In the genomic region with DNA sequence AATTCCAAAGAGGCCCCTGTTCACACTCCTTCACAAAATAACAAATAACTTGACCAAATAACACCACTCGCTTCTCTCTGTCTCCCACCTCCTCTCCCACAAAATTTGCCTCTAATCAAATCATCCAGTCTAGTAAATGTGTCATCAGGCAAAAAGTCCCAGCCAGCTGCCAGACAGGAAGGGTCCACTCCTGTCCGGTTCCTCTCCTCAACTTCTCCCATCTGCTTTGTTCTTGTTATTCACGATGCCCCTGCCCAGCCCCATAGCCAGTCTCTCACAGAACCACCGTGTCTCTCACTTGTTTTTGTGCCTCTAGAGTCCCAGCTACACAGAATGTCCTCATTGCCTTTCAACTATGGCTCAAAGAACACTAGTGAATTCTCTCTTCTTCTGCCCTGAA, we compare ENCODE assay signal across 23 mouse cellular contexts. TPM values are rescaled to one million over a fixed set of nuclear protein-coding genes. Genes with fewer than 3 reads are reported as not detected.
A peak's percentile ranks its signal among the peaks of the same experiment; 100 is the strongest.
DNase-seq lines count a peak whose midpoint lies in the region; ATAC-seq and TF ChIP-seq lines count a peak whose summit lies in the region.
"Had no signal": no experiment of that assay in that cellular context is flagged by ENCODE, and none has a peak within 500 bp of the region (broad histone marks: within the 10 kb centered on the region; RNA-seq: fewer than 3 reads in every experiment).

No protein-coding gene starts in this region.

- intact Hi-C loops in heart, postnatal 10 days (cut with DNase I) = no loop called here

- no peaks in the 10 kb centered on the region for H3K36me3 ChIP-seq in heart, embryonic 15.5 days
- H3K36me3 ChIP-seq in heart, embryonic 12.5 days = no peaks in the 10 kb centered on the region
- H3K36me3 ChIP-seq in liver, adult 2 months (ENCODE audit: control insufficient read depth, insufficient read depth, low read length) = no peaks in the 10 kb centered on the region
- H3K36me3 ChIP-seq: forebrain, embryonic 12.5 days; forebrain, embryonic 15.5 days had no signal

- H3K4me3 ChIP-seq in heart, embryonic 15.5 days = no peak overlapping the region
- no peak overlapping the region for H3K4me3 ChIP-seq in heart, embryonic 12.5 days
- no peak overlapping the region for H3K4me3 ChIP-seq in liver, adult 2 months (ENCODE audit: insufficient read depth, low read depth, low read length)
- H3K4me3 ChIP-seq: forebrain, embryonic 12.5 days; forebrain, embryonic 15.5 days had no signal

- H3K4me1 ChIP-seq in heart, embryonic 15.5 days (replicated peaks) = peaks cover 4% of the 10 kb centered on the region; the same call in 1 of the 2 replicates
- H3K4me1 ChIP-seq in heart, embryonic 12.5 days (replicated peaks) = 0 out of 2 replicates have a peak, but pooled peaks cover 3% of the 10 kb centered on the region
- H3K4me1 ChIP-seq in liver, adult 2 months (ENCODE audit: control insufficient read depth, insufficient read depth, low read length) = peaks cover 2% of the 10 kb centered on the region; the same call in 1 of the 2 replicates
- H3K4me1 ChIP-seq: forebrain, embryonic 12.5 days; forebrain, embryonic 15.5 days had no signal

- no peaks in the 10 kb centered on the region for H3K9me3 ChIP-seq in heart, embryonic 15.5 days (replicated peaks)
- H3K9me3 ChIP-seq in heart, embryonic 12.5 days (replicated peaks) = no peaks in the 10 kb centered on the region
- H3K9me3 ChIP-seq: forebrain, embryonic 12.5 days; forebrain, embryonic 15.5 days had no signal

- no peaks in the 10 kb centered on the region for H3K27me3 ChIP-seq in heart, embryonic 15.5 days
- H3K27me3 ChIP-seq in heart, embryonic 12.5 days (replicated peaks) = no peaks in the 10 kb centered on the region
- H3K27me3 ChIP-seq in liver, adult 2 months (ENCODE audit: control insufficient read depth, insufficient read depth, low read length) = no peaks in the 10 kb centered on the region
- H3K27me3 ChIP-seq: forebrain, embryonic 12.5 days; forebrain, embryonic 15.5 days had no signal

- no peak overlapping the region for H3K9ac ChIP-seq in heart, embryonic 15.5 days
- no peak overlapping the region for H3K9ac ChIP-seq in heart, embryonic 12.5 days
- no peak overlapping the region for H3K9ac ChIP-seq in liver, adult 2 months (ENCODE audit: low read depth, low read length)
- H3K9ac ChIP-seq: forebrain, embryonic 12.5 days; forebrain, embryonic 15.5 days; hindbrain, embryonic 14.5 days had no signal

- H3K79me2 ChIP-seq in liver, adult 2 months (ENCODE audit: control insufficient read depth, insufficient read depth, low read length) = no peaks in the 10 kb centered on the region

- no peak overlapping the region for H3K4me2 ChIP-seq in heart, embryonic 15.5 days
- no peak overlapping the region for H3K4me2 ChIP-seq in heart, embryonic 12.5 days
- H3K4me2 ChIP-seq: forebrain, embryonic 12.5 days; forebrain, embryonic 15.5 days; hindbrain, embryonic 14.5 days had no signal

- no peak for TF ChIP-seq CTCF in liver, adult 2 months (IDR thresholded peaks at IDR 0.05; ENCODE audit: low read depth, low read length)

- no peak for TF ChIP-seq POLR2A in liver, adult 2 months (IDR thresholded peaks at IDR 0.05; ENCODE audit: extremely low read depth, insufficient read depth, low read length)

- 64% methylated on average over 4 of the region's 4 CpGs for WGBS in heart, embryonic 15.5 days
- WGBS in heart, embryonic 12.5 days = 61% methylated on average over 4 of the region's 4 CpGs
- WGBS in liver, adult 2 months = 66% methylated on average over 4 of the region's 4 CpGs

- peak; percentile 91 for DNase-seq in heart, adult 11 months
- DNase-seq in heart, postnatal 10 days = no peak
- DNase-seq in liver, adult 2 months (ENCODE audit: extremely low read depth, low read depth, low spot score) = no peak
- no peak for DNase-seq in liver
- DNase-seq: adrenal gland, adult 8-10 months; adrenal gland, postnatal 25 days; cerebellum, adult 18-20 months; cerebellum, adult 9-10 months; cerebellum, postnatal 14 days; gastrocnemius, postnatal 25 days; heart, postnatal 14 days; heart, postnatal 4 days had no signal

- H3K27ac ChIP-seq in heart, embryonic 15.5 days = peak overlapping the region; percentile 42; the same call in 1 of the 2 replicates
- no peak overlapping the region for H3K27ac ChIP-seq in heart, embryonic 12.5 days (ENCODE audit: poor library complexity, severe bottlenecking)
- H3K27ac ChIP-seq in liver, adult 2 months (replicated peaks; ENCODE audit: insufficient read depth, low read depth, low read length) = peak overlapping the region; percentile 71
- H3K27ac ChIP-seq: forebrain, embryonic 12.5 days; forebrain, embryonic 15.5 days; hindbrain, embryonic 14.5 days; hindbrain, postnatal 0 days had no signal

- no peak for ATAC-seq in heart, embryonic 15.5 days (replicated peaks; ENCODE audit: insufficient number of reproducible peaks, insufficient read depth, low FRiP score, low read depth)
- no peak for ATAC-seq in heart, embryonic 12.5 days (ENCODE audit: insufficient number of reproducible peaks, low FRiP score)
- no peak for ATAC-seq in erythroblast, adult 5-6 weeks (replicated peaks; ENCODE audit: low FRiP score, poor library complexity, severe bottlenecking)
- ATAC-seq: activated CD4-positive, CD25-positive, alpha-beta regulatory T cell, adult 4 months; forebrain, embryonic 15.5 days; hindbrain, postnatal 0 days; inflammation-experienced regulatory T-cells, adult 6 months; intestine, embryonic 16.5 days had no signal

RNA-seq across cellular contexts. Expression of gene Ch25h, which starts 53.8 kb away (rescaled TPM):
- under 1 TPM in 1 of 2 experiments, not detected in 1; 0.42 TPM for total RNA-seq in heart, postnatal 10 days (2021)
- 3.0 and 3.4 TPM in 2 replicates for polyA plus RNA-seq in heart, embryonic 15.5 days (2015; fragmentation: Nextera tagmentation; extraction: Ambion mirVana)
- polyA plus RNA-seq in heart, embryonic 12.5 days (2016; fragmentation: Nextera tagmentation; extraction: Ambion mirVana) = 3.3 and 4.6 TPM in 2 replicates
- 0.34 TPM in 1 of 2 replicates, not detected in the other for total RNA-seq in liver, adult 2 months (2014; rRNA removed)
- polyA plus RNA-seq in liver, adult 2 months (2012; rRNA removed) = 0.09 and 0.22 TPM in 2 replicates
- total RNA-seq in erythroblast, adult 5-6 weeks (2015; ENCODE audit: low replicate concordance) = not detected in 2 replicates
- not detected in 2 replicates for total RNA-seq in erythroblast, adult 5-6 weeks (2017; ENCODE audit: low replicate concordance)
- total RNA-seq: gastrocnemius, adult 8-10 months; gastrocnemius, postnatal 25 days had no signal
- polyA plus RNA-seq: activated CD4-positive, CD25-positive, alpha-beta regulatory T cell, adult 4 months had no signal
